Mouse (Mus musculus) MEL (cell line): ENCODE data around the gene Supt3. TPM values are rescaled to one million over a fixed set of nuclear protein-coding genes. Genes with fewer than 3 reads are reported as not detected.
A peak's percentile ranks its signal among the peaks of the same experiment; 100 is the strongest.

Source experiments
- DNase-seq: peaks from one replicate; pipeline ENCODE4 v3.0.0; 2011; ENCODE audit warnings: low read depth, low spot score
- H3K27ac ChIP-seq: 2 replicates; pipeline ENCODE4 v1.5.1; 2012; ENCODE audit warnings: low read depth, mild to moderate bottlenecking, control low read depth, low read length, moderate library complexity; ENCODE audit not compliant: control insufficient read depth
- H3K27me3 ChIP-seq, 2 experiments: fragments of 150-350 bp in 1 of 2; sonication (generic) in 1 of 2; 2 replicates each; pipeline ENCODE4 v1.6.1; 2012; ENCODE audit warnings: low read length in 2 of 2, mild to moderate bottlenecking in 2 of 2, improper control_type of control experiment in 1 of 2, moderate library complexity in 1 of 2; ENCODE audit not compliant: insufficient read depth in 2 of 2, control insufficient read depth in 1 of 2
- H3K36me3 ChIP-seq, 2 experiments: 2 replicates each; pipeline ENCODE4 v1.6.1; 2012 to 2014; ENCODE audit warnings: low read length in 2 of 2, improper control_type of control experiment in 1 of 2, inconsistent platforms in 1 of 2, mild to moderate bottlenecking in 1 of 2; ENCODE audit not compliant: insufficient read depth in 2 of 2, control insufficient read depth in 1 of 2
- H3K4me1 ChIP-seq, 2 experiments: fragments of 150-350 bp in 1 of 2; sonication (generic) in 1 of 2; 2 replicates each; pipeline ENCODE4 v1.6.1; 2012; ENCODE audit warnings: low read length in 2 of 2, improper control_type of control experiment in 1 of 2, mild to moderate bottlenecking in 1 of 2; ENCODE audit not compliant: insufficient read depth in 2 of 2, control insufficient read depth in 1 of 2
- H3K4me3 ChIP-seq, 2 experiments: fragments of 150-350 bp in 1 of 2; sonication (generic) in 1 of 2; 2 replicates each; pipeline ENCODE4 v1.5.1; 2012; ENCODE audit warnings: low read depth in 2 of 2, low read length in 2 of 2, mild to moderate bottlenecking in 2 of 2, moderate library complexity in 2 of 2, control low read depth in 1 of 2, improper control_type of control experiment in 1 of 2; ENCODE audit not compliant: control insufficient read depth in 1 of 2, insufficient read depth in 1 of 2
- H3K79me2 ChIP-seq: 2 replicates; pipeline ENCODE4 v1.6.1; 2012; ENCODE audit warnings: mild to moderate bottlenecking, low read length, moderate library complexity; ENCODE audit not compliant: control insufficient read depth, poor library complexity, insufficient read depth
- H3K9ac ChIP-seq: 2 replicates; pipeline ENCODE4 v1.6.1; 2012; ENCODE audit warnings: low read depth, mild to moderate bottlenecking, control low read depth, low read length, moderate library complexity; ENCODE audit not compliant: control insufficient read depth, poor library complexity, severe bottlenecking
- H3K9me3 ChIP-seq: fragments of 150-350 bp; sonication (generic); replicated peaks from 2 replicates; pipeline ENCODE4 v1.6.1; 2012; ENCODE audit warnings: mild to moderate bottlenecking, low read length, improper control_type of control experiment, moderate library complexity; ENCODE audit not compliant: insufficient read depth
- BHLHE40 ChIP-seq: IDR thresholded peaks from 2 replicates; pipeline ENCODE4 v1.6.1; 2012; ENCODE audit warnings: low read depth, mild to moderate bottlenecking, inconsistent platforms, low read length, improper control_type of control experiment, borderline replicate concordance
- CHD1 ChIP-seq: IDR thresholded peaks from 2 replicates; pipeline ENCODE4 v1.6.1; 2012; ENCODE audit warnings: low read depth, mild to moderate bottlenecking, inconsistent platforms, low read length, improper control_type of control experiment
- CTCF ChIP-seq, 3 experiments: IDR thresholded peaks in 2 of 3; conservative IDR thresholded peaks in 1 of 3; 2 replicates each; pipeline ENCODE4 v1.5.1; 2011 to 2012; ENCODE audit warnings: low read length in 3 of 3, low read depth in 2 of 3, mild to moderate bottlenecking in 2 of 3, improper control_type of control experiment in 1 of 3, inconsistent platforms in 1 of 3, mixed read lengths in 1 of 3, moderate library complexity in 1 of 3; ENCODE audit not compliant: control insufficient read depth in 1 of 3, insufficient read depth in 1 of 3, poor library complexity in 1 of 3, severe bottlenecking in 1 of 3
- GABPA ChIP-seq: IDR thresholded peaks from 2 replicates; pipeline ENCODE4 v1.6.1; 2012; ENCODE audit warnings: low read depth, mild to moderate bottlenecking, inconsistent platforms, low read length, improper control_type of control experiment, moderate library complexity
- GATA1 ChIP-seq: IDR thresholded peaks from 2 replicates; pipeline ENCODE4 v1.6.1; 2011; ENCODE audit warnings: low read depth, low read length, improper control_type of control experiment
- KAT2A ChIP-seq: conservative IDR thresholded peaks from 2 replicates; pipeline ENCODE4 v1.6.1; 2012; ENCODE audit warnings: low read depth, low read length, improper control_type of control experiment, inconsistent platforms
- MAFK ChIP-seq: IDR thresholded peaks from 2 replicates; pipeline ENCODE4 v1.6.1; 2011; ENCODE audit warnings: low read depth, mild to moderate bottlenecking, low read length, improper control_type of control experiment, borderline replicate concordance
- MAZ ChIP-seq: IDR thresholded peaks from 2 replicates; pipeline ENCODE4 v1.6.1; 2012; ENCODE audit warnings: low read depth, mild to moderate bottlenecking, inconsistent platforms, low read length, improper control_type of control experiment
- MEF2A ChIP-seq: IDR thresholded peaks from 2 replicates; pipeline ENCODE4 v1.6.1; 2014; ENCODE audit warnings: low read depth, mild to moderate bottlenecking, inconsistent platforms, low read length, improper control_type of control experiment; ENCODE audit not compliant: poor library complexity, insufficient replicate concordance, severe bottlenecking; ENCODE audit errors: extremely low read depth
- MXI1 ChIP-seq: IDR thresholded peaks from 2 replicates; pipeline ENCODE4 v1.6.1; 2011; ENCODE audit warnings: mild to moderate bottlenecking, low read depth, low read length, improper control_type of control experiment
- MYC ChIP-seq: IDR thresholded peaks from 2 replicates; pipeline ENCODE4 v1.6.1; 2011; ENCODE audit warnings: low read depth, mild to moderate bottlenecking, low read length, improper control_type of control experiment, moderate library complexity
- POLR2AphosphoS2 ChIP-seq: IDR thresholded peaks from 2 replicates; pipeline ENCODE4 v1.6.1; 2011; ENCODE audit warnings: low read length, improper control_type of control experiment
- RAD21 ChIP-seq: IDR thresholded peaks from 2 replicates; pipeline ENCODE4 v1.6.1; 2011; ENCODE audit warnings: mild to moderate bottlenecking, low read depth, low read length, improper control_type of control experiment
- RCOR1 ChIP-seq: IDR thresholded peaks from 2 replicates; pipeline ENCODE4 v1.6.1; 2012; ENCODE audit warnings: low read depth, mild to moderate bottlenecking, inconsistent platforms, low read length, improper control_type of control experiment
- TAL1 ChIP-seq: IDR thresholded peaks from 2 replicates; pipeline ENCODE4 v1.6.1; 2012; ENCODE audit warnings: mild to moderate bottlenecking, inconsistent platforms, low read length, moderate library complexity, mixed read lengths
- UBTF ChIP-seq: IDR thresholded peaks from 2 replicates; pipeline ENCODE4 v1.6.1; 2012; ENCODE audit warnings: low read depth, mild to moderate bottlenecking, inconsistent platforms, low read length, improper control_type of control experiment, moderate library complexity, borderline replicate concordance; ENCODE audit not compliant: insufficient read depth
- USF1 ChIP-seq: IDR thresholded peaks from 2 replicates; pipeline ENCODE4 v1.6.1; 2014; ENCODE audit warnings: low read depth, mild to moderate bottlenecking, inconsistent platforms, low read length, improper control_type of control experiment, moderate library complexity
- USF2 ChIP-seq, 2 experiments: IDR thresholded peaks; 2 replicates each; pipeline ENCODE4 v1.6.1; 2011 to 2012; ENCODE audit warnings: improper control_type of control experiment in 2 of 2, low read length in 2 of 2, borderline replicate concordance in 1 of 2, inconsistent platforms in 1 of 2, low read depth in 1 of 2, mild to moderate bottlenecking in 1 of 2; ENCODE audit not compliant: insufficient read depth in 1 of 2
- ZMIZ1 ChIP-seq: IDR thresholded peaks from 2 replicates; pipeline ENCODE4 v1.6.1; 2012; ENCODE audit warnings: low read depth, mild to moderate bottlenecking, inconsistent platforms, low read length, improper control_type of control experiment, moderate library complexity
- ZNF384 ChIP-seq: IDR thresholded peaks from 2 replicates; pipeline ENCODE4 v1.6.1; 2012; ENCODE audit warnings: low read depth, mild to moderate bottlenecking, inconsistent platforms, low read length, improper control_type of control experiment
- polyA plus RNA-seq, 2 experiments: library from polyadenylated mRNA; stranded (reverse) in 1 of 2; unstranded in 1 of 2; fragments of >175 nt in 1 of 2; fragments of >200 nt in 1 of 2; gene quantifications; 2 replicates each; pipeline versions ENCODE4 v1.2.1 to v1.2.4; 2012; ENCODE audit warnings: low replicate concordance in 2 of 2, low read depth in 1 of 2; ENCODE audit not compliant: insufficient read length in 2 of 2, insufficient read depth in 1 of 2, missing spikeins in 1 of 2
- total RNA-seq: library from RNA; depleted of rRNA; stranded (reverse); fragments of 300-350 nt; gene quantifications from 2 replicates; pipeline ENCODE4 v1.2.3, GENCODE M21; 2012

Gene Supt3
- total and polyA plus RNA-seq, 3 experiments, result 7.0 to 28.6 TPM; not detected in 1

DNA sequence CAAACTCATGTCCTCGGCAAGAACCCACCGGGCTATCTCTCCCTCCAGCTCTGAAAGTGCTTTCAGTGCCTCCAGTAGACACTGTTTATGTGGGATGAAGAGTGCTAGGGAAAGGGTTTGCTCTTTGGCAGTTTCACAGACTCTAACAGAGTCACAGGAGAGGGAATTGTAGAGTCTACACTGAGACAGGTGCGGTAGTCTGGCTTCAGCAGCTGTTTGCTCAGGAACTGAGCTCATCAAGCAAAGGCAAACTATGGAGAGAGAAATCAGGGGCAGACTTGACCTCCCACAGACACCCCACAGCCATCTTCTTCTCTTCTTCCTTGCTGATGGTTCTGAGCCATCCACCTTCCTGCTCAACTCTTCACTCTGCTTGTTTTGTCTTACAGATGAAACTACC is 193.3 kb downstream of the Supt3 start:
- H3K79me2 ChIP-seq, result no peaks in the 10 kb centered on the region
- no peaks in the 10 kb centered on the region for H3K9me3 ChIP-seq
- no peak overlapping the region for H3K27ac ChIP-seq
- no peak for TF ChIP-seq ZNF384
- TF ChIP-seq MEF2A, result no peak
- TF ChIP-seq KAT2A, result no peak
- TF ChIP-seq BHLHE40, result no peak
- TF ChIP-seq UBTF, result no peak
- TF ChIP-seq TAL1, result no peak
- no peak for TF ChIP-seq MAZ
- no peak for TF ChIP-seq GABPA
- TF ChIP-seq POLR2AphosphoS2, result no peak
- no peak for TF ChIP-seq CHD1
- TF ChIP-seq MAFK, result no peak
- TF ChIP-seq MYC, result no peak
- TF ChIP-seq CTCF (IDR thresholded peaks at IDR 0.05 in 2 of 3, conservative IDR thresholded peaks at IDR 0.05 in 1 of 3; ENCODE audit: control insufficient read depth in 1 of 3, insufficient read depth in 1 of 3, low read depth in 2 of 3, low read length in 3 of 3, poor library complexity in 1 of 3, severe bottlenecking in 1 of 3), result no peak
- no peak for TF ChIP-seq GATA1
- TF ChIP-seq RCOR1, result no peak
- no peak for TF ChIP-seq ZMIZ1
- no peak for TF ChIP-seq RAD21
- TF ChIP-seq USF1, result no peak
- H3K9ac ChIP-seq, result no peak overlapping the region
- no peak for DNase-seq
- H3K4me3 ChIP-seq, result no peak overlapping the region
- no peaks in the 10 kb centered on the region for H3K27me3 ChIP-seq
- H3K36me3 ChIP-seq, result no peaks in the 10 kb centered on the region
- H3K4me1 ChIP-seq, result no peaks in the 10 kb centered on the region

DNA sequence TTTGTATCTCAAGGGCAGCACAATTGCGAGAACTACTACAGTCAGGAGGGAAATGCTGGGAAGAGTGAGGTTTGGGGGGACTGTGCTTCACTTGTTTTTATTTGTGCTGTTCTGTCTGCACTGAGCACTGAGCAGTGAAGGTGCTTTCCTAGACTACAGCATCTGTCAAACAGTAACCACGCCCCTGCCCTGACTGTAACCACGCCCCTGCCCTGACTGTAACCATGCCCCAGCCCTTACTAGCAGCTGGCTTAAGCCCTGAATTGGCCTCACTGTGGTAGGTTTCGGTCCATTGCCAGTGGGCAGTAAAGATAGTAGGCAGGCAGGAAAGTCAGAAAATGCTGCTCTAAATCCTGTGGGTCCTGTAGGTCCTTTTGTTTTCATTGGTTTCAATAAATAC is 196.5 kb downstream of the Supt3 start:
- peak; percentile 36 for DNase-seq
- no peaks in the 10 kb centered on the region for H3K9me3 ChIP-seq
- no peaks in the 10 kb centered on the region for H3K27me3 ChIP-seq
- no peaks in the 10 kb centered on the region for H3K79me2 ChIP-seq
- H3K4me1 ChIP-seq, result no peaks in the 10 kb centered on the region
- no peak overlapping the region for H3K4me3 ChIP-seq
- TF ChIP-seq MXI1 (no peak), USF2 (IDR thresholded peaks at IDR 0.05; ENCODE audit: borderline replicate concordance in 1 of 2, insufficient read depth in 1 of 2, low read depth in 1 of 2, low read length in 2 of 2) (no peak)
- H3K36me3 ChIP-seq, result no peaks in the 10 kb centered on the region
- no peak overlapping the region for H3K27ac ChIP-seq
- no peak overlapping the region for H3K9ac ChIP-seq
